Mouse (Mus musculus) hindbrain, embryonic 11.5 days (tissue): ENCODE measurements around the gene Clec11a. TPM values are rescaled to one million over a fixed set of nuclear protein-coding genes. Genes with fewer than 3 reads are reported as not detected.

Source experiments
- ATAC-seq: fragments of 200-750 bp; cut with Nextera tagmentation; 2 replicates; pipeline ENCODE4 v1.8.0; 2017; ENCODE audit warnings: mild to moderate bottlenecking, moderate TSS enrichment, moderate library complexity; ENCODE audit not compliant: low FRiP score
- DNase-seq: peaks from one replicate; pipeline ENCODE4 v3.0.0-alpha.2; 2015; ENCODE audit warnings: low spot score
- H3K27ac ChIP-seq: fragments of 300-500 bp; sonication (generic); 2 replicates; pipeline ENCODE4 v1.5.1; 2014; ENCODE audit warnings: mild to moderate bottlenecking, low read depth, low read length
- H3K27me3 ChIP-seq: fragments of 300-500 bp; sonication (generic); 2 replicates; pipeline ENCODE4 v1.6.1; 2014; ENCODE audit warnings: mild to moderate bottlenecking, low read length, moderate library complexity, mixed read lengths; ENCODE audit not compliant: control insufficient read depth, insufficient read depth
- H3K36me3 ChIP-seq: fragments of 300-500 bp; sonication (generic); 2 replicates; pipeline ENCODE4 v1.6.1; 2014; ENCODE audit warnings: mild to moderate bottlenecking, low read length, moderate library complexity, mixed read lengths; ENCODE audit not compliant: control insufficient read depth, insufficient read depth
- H3K4me1 ChIP-seq: fragments of 300-500 bp; sonication (generic); replicated peaks from 2 replicates; pipeline ENCODE4 v1.6.1; 2014; ENCODE audit warnings: low read length, mixed read lengths; ENCODE audit not compliant: control insufficient read depth, insufficient read depth
- H3K4me2 ChIP-seq: fragments of 300-500 bp; sonication (generic); replicated peaks from 2 replicates; pipeline ENCODE4 v1.6.1; 2014; ENCODE audit warnings: mild to moderate bottlenecking, low read depth, low read length
- H3K4me3 ChIP-seq: fragments of 300-500 bp; sonication (generic); 2 replicates; pipeline ENCODE4 v1.5.1; 2014; ENCODE audit warnings: low read depth, low read length
- H3K9ac ChIP-seq: fragments of 300-500 bp; sonication (generic); 2 replicates; pipeline ENCODE4 v1.6.1; 2014; ENCODE audit warnings: low read depth, low read length
- H3K9me3 ChIP-seq: fragments of 300-500 bp; sonication (generic); 2 replicates; pipeline ENCODE4 v1.6.1; 2016; ENCODE audit warnings: low read length; ENCODE audit not compliant: control insufficient read depth
- WGBS: fragments of 180-500 bp; shearing (Covaris S2); extraction: QIAGEN DNeasy Blood & Tissue Kit; methylation state at CpG from one replicate; pipeline ENCODE4 v1.1.7; 2014; 5-methylcytosine and 5-hydroxymethylcytosine counted together
- polyA plus RNA-seq: library from polyadenylated mRNA; unstranded; fragments of >200 nt; fragmentation: Nextera tagmentation; extraction: Ambion mirVana; gene quantifications from 2 replicates; pipeline ENCODE4 v1.2.1, GENCODE M21; 2014

Gene Clec11a
- polyA plus RNA-seq, 1 experiment from 2014 or later, result 2.7 TPM

DNA sequence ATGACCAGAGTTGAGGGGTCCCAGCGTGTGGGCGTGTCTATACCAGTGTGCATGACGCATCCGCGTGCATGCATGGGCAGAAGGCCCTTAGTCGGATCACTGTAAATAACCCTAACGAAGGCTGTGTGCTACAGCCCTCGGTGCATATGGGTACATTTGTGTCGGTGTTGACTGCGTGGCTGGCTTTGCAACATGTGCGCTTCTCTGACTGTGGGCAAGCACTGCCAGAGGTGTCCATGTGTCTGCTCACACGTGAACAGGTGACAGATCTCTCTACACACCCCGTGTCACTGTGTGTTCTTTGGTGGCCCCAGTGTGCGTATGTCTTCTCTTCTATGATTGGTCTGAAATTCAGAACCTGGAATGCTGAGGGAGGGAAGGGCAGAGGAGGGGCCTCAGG lies 27.4 kb upstream of the Clec11a start:
- Histone ChIP-seq H3K27me3 (peaks cover 49% of the 10 kb centered on the region), H3K9me3 (no peaks in the 10 kb centered on the region), H3K4me2 (no peak overlapping the region), H3K4me1 (no peaks in the 10 kb centered on the region; the same call in 1 of the 2 replicates), H3K9ac (no peak overlapping the region), H3K36me3 (no peaks in the 10 kb centered on the region), H3K4me3 (no peak overlapping the region), H3K27ac (no peak overlapping the region)
- ATAC-seq (no peak), DNase-seq (no peak)
- WGBS, result 67% methylated on average over 14 of the region's 14 CpGs

GRCm38 (mm10) chr7:44332336-44332735 lies 25.6 kb upstream of the Clec11a start:
- H3K4me2 ChIP-seq, result no peak overlapping the region
- no peak for ATAC-seq
- H3K4me3 ChIP-seq, result no peak overlapping the region
- no peak for DNase-seq
- H3K4me1 ChIP-seq, result no peaks in the 10 kb centered on the region; the same call in 1 of the 2 replicates
- H3K36me3 ChIP-seq, result no peaks in the 10 kb centered on the region
- whole genome bisulfite sequencing, result 63% methylated on average over 3 of the region's 3 CpGs
- H3K9me3 ChIP-seq, result no peaks in the 10 kb centered on the region
- H3K9ac ChIP-seq, result no peak overlapping the region
- H3K27me3 ChIP-seq, result peaks cover 32% of the 10 kb centered on the region
- no peak overlapping the region for H3K27ac ChIP-seq

DNA sequence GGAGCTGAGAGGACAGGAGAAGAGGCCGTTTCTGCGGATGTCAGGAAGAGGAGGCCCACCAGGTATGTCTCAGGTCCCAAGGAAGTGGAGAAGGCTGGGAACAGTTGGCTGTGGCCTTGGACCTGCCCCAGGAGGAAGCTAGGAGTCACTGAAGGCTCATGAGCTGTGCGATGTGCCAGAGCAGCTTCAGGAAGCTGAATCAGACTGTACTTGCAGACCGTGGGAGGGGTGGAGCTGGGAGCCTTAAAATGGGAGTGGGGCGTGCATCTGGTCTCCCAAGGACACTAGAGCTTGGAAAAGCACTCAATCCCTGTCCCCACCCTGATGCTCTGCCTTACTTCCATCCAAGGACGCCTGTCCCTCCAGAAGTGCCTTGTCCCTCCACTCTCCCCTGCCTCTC lies 19.9 kb upstream of the Clec11a start:
- no peaks in the 10 kb centered on the region for H3K36me3 ChIP-seq
- no peak overlapping the region for H3K27ac ChIP-seq
- no peaks in the 10 kb centered on the region for H3K27me3 ChIP-seq
- H3K9me3 ChIP-seq, result no peaks in the 10 kb centered on the region
- ATAC-seq (no peak), DNase-seq (no peak)
- H3K4me2 ChIP-seq, result no peak overlapping the region
- WGBS, result 72% methylated on average over 5 of the region's 6 CpGs
- H3K4me3 ChIP-seq, result no peak overlapping the region
- H3K9ac ChIP-seq, result no peak overlapping the region
- no peaks in the 10 kb centered on the region for H3K4me1 ChIP-seq

GRCm38 (mm10) chr7:44322290-44322689 lies 15.6 kb upstream of the Clec11a start:
- 84% methylated on average over 1 of the region's 1 CpGs for WGBS
- Histone ChIP-seq H3K9me3 (no peaks in the 10 kb centered on the region), H3K27ac (no peak overlapping the region), H3K9ac (no peak overlapping the region), H3K4me3 (no peak overlapping the region), H3K4me2 (no peak overlapping the region), H3K4me1 (no peaks in the 10 kb centered on the region), H3K27me3 (no peaks in the 10 kb centered on the region), H3K36me3 (no peaks in the 10 kb centered on the region)
- no peak for ATAC-seq
- DNase-seq, result no peak

DNA sequence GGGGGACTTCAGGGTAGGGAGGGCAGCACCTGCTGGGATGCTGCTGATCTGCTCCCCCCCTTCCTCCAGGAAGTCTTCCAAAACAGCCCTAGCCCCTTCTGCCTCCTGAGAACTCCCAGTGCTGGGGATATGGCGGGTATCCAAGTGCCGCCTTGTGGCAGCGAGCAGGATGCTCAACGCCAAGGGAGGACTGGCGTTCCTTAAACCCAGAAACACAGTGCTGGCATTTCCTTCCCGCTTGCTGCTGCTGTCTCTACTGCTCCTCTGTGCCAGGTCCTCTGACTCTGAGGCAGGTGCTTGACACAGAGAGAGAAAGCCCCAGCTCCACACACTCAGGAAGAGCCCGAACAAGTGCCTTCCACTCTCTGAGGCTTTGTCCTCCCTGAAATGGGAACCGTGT lies 14.2 kb upstream of the Clec11a start:
- Histone ChIP-seq H3K27me3 (no peaks in the 10 kb centered on the region), H3K4me3 (no peak overlapping the region), H3K27ac (no peak overlapping the region), H3K36me3 (no peaks in the 10 kb centered on the region), H3K4me2 (no peak overlapping the region), H3K9me3 (no peaks in the 10 kb centered on the region), H3K9ac (no peak overlapping the region), H3K4me1 (no peaks in the 10 kb centered on the region)
- ATAC-seq (no peak), DNase-seq (no peak)
- 50% methylated on average over 8 of the region's 8 CpGs for WGBS

DNA sequence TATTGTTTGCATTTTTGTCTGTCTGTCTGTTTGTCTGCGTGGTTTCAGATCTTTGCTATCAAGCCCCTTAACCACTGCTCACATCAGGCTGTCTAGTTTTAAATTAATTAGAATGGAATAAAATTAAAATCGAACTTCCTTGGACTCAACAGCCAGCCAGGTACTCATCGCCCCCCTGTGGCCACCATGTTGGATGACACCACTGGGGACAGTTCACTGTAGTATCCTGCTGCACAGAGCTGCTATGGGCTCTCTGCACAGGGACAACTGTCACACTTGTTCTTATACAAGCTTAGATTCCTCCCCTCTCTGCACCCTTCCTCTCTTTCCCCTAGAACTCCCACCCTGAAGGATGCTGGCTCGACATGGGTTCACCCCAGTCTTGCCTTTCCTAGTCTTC lies 11.2 kb upstream of the Clec11a start:
- Histone ChIP-seq H3K9ac (no peak overlapping the region), H3K4me3 (no peak overlapping the region), H3K4me2 (no peak overlapping the region), H3K27ac (no peak overlapping the region), H3K4me1 (no peaks in the 10 kb centered on the region), H3K9me3 (no peaks in the 10 kb centered on the region), H3K36me3 (no peaks in the 10 kb centered on the region), H3K27me3 (no peaks in the 10 kb centered on the region)
- DNase-seq (peak; percentile 52), ATAC-seq (no peak)
- 36% methylated on average over 4 of the region's 4 CpGs for WGBS

GRCm38 (mm10) chr7:44312484-44312883 lies 5.8 kb upstream of the Clec11a start:
- H3K9ac ChIP-seq, result no peak overlapping the region
- ATAC-seq, result no peak
- H3K36me3 ChIP-seq, result no peaks in the 10 kb centered on the region
- 59% methylated on average over 16 of the region's 16 CpGs for WGBS
- H3K4me2 ChIP-seq, result no peak overlapping the region
- 0 out of 2 replicates have a peak, but pooled peaks cover 2% of the 10 kb centered on the region for H3K27me3 ChIP-seq
- H3K9me3 ChIP-seq, result no peaks in the 10 kb centered on the region
- no peak overlapping the region for H3K4me3 ChIP-seq
- DNase-seq, result no peak
- H3K27ac ChIP-seq, result no peak overlapping the region
- peaks cover 8% of the 10 kb centered on the region; the same call in 1 of the 2 replicates for H3K4me1 ChIP-seq

DNA sequence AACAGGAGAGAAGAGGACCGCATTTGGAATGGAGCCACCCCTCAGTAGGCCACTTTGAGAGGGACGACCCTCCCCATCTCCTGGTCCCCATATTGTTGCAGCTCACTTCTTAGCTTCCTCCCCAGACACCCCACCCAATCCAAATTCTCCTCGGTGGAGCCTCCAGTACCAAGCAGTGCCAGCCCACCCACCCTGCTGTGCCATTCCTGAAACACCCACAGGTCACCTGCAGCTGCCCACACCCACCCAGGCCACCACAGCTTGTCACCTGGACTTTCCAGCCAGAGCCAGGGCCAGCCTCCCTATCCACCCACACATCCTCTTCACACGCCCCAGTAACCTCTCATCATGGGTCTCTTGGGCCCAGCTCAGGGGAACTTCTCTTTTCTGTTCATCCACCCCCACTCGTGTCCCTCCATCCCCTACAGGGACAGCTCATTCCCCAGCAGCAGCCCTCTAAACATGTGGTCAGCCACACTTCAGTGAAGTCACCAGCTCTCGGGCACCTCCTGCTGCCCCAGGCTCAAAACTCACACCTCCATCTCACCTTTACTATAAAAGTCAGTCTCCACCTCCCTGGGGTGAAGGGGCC lies 5.1 kb upstream of the Clec11a start:
- H3K36me3 ChIP-seq, result no peaks in the 10 kb centered on the region
- no peak overlapping the region for H3K27ac ChIP-seq
- ATAC-seq, result 0 out of 2 replicates have a peak, but pooled peaks have one; percentile 0
- H3K4me1 ChIP-seq, result peaks cover 8% of the 10 kb centered on the region
- H3K9me3 ChIP-seq, result no peaks in the 10 kb centered on the region
- DNase-seq, result no peak
- WGBS, result 13% methylated on average over 6 of the region's 6 CpGs
- H3K27me3 ChIP-seq, result 0 out of 2 replicates have a peak, but pooled peaks cover 2% of the 10 kb centered on the region
- peak overlapping the region; percentile 96 for H3K4me2 ChIP-seq
- peak overlapping the region; percentile 49; the same call in 1 of the 2 replicates for H3K4me3 ChIP-seq
- no peak overlapping the region for H3K9ac ChIP-seq
